Mouse (Mus musculus): ENCODE data around the gene Plch2. TPM values are rescaled to one million over a fixed set of nuclear protein-coding genes. Genes with fewer than 3 reads are reported as not detected.

Plch2 gene
- total RNA-seq, 2 experiments from 2014 or later: 0.17 TPM; not detected in 1

DNA sequence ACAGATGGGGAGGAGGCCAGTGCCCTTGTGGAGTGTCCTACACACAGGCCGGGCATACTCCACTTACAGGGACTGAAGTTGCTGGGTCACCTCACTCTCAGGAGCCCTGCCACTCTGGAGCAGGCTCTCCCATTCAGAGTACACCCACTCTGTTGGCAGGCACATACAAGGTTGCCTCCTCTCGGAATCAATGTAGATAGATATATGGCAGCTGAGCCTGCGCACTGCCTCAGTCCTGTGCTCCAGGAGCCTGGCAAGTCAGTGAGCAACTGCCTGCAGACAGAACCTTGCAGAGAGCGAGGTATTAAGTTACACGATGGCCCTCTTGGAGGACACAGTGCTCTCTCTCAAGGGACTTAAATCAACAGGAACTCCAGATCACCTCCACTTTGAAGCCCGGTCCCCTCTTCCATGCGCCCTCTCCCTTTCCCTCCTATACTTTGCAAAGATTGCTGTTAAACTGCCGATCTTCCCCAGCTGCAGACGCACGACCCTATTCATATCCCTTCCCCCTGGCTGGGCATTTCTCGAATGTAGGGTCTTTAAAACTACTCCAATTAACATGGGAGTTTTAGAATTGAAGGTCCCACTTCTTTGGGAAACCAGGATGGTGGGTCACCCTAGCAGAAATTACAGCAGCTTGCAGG lies 93.3 kb downstream of the Plch2 start:
- no peak for DNase-seq
- intact Hi-C loops (cut with DNase I): no loop called here

DNA sequence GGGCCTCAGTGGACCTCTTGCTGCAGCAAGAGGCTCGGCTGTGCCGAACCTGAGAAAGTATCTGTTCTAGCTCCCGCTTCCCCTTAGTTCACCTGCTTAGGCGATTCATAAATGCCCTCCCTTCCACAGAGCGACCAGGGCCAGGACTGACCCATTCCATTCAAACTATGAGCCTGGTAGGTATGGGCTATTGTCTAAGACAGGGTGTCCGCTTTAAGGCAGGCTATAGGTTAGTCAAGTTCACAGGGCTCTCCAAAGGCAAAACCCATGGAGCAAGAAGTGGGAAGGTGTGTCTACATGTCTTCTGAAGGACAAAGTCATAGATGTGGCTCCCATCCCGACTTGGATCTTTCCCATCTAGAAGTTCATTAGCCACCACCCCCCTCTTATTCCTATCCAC lies 93.9 kb downstream of the Plch2 start:
- intact Hi-C loops (cut with DNase I): no loop called here
- no peak for DNase-seq

DNA sequence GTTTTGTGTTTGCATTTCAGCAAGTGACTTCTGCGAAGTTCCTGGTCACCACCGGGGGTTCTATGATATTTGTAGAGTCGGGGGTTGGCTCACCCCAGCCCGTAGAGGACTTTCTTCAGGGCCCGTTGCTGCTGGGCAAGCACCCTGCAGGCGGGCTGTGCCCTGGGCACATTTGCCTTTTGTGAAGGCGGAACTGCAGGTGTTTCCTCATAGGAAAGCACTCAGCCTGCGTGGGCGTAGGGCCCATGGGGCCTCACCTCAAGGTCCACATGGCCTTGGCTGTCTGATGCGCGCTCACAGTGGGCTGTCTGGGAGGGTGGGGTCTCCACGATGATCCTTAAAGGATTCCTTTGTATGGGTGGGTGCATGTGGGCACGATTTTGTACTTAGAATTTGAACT lies 94.7 kb downstream of the Plch2 start:
- DNase-seq: no peak
- intact Hi-C loops (cut with DNase I): no loop called here

DNA sequence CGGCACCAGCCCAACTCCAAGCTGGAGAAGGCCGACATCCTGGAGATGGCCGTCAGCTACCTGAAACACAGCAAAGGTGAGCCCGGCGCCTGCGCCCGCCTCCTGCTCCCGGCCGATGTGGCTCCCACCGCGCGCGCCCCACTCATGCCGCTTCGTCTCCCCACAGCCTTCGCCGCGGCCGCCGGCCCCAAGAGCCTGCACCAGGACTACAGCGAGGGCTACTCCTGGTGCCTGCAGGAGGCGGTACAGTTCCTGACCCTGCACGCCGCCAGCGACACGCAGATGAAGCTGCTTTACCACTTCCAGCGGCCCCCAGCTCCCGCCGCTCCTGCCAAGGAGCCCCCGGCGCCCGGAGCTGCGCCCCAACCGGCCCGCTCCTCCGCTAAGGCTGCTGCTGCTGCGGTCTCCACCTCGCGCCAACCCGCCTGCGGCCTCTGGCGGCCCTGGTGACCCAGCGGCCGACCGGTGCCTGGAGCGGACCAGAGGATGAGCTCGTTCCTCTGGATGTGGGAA lies 95.3 kb downstream of the Plch2 start:
- DNase-seq: peak; percentile 46 to 55
- intact Hi-C loops (cut with DNase I): no loop called here

DNA sequence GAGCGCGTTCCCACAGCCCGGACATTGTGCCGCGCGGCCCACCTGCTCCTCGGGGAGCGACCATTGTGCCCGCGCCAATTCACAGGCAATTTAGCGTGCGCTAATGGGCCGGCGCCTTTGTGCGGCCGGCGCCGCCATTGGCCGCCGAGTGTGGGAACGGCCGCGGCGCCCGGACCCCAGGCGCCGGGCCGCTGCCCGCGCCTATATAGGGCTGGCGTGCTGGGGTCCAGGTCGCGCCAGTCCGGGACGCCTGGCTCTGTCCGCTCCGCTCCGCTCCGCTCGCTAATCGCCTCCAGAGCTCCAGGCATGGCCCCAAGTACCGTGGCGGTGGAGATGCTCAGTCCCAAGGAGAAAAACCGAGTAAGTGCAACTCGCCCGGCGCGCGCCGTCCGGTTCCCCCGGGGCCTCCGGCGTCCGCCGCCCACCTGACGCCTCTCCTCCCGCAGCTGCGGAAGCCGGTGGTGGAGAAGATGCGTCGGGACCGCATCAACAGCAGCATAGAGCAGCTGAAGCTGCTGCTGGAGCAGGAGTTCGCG lies 95.8 kb downstream of the Plch2 start, which contains the start of gene Hes5:
TSS of gene Hes5 (plus strand) at position 234 of the 536 bp plus-strand sequence.
- intact Hi-C loops (cut with DNase I): no loop called here
- no peak for DNase-seq

DNA sequence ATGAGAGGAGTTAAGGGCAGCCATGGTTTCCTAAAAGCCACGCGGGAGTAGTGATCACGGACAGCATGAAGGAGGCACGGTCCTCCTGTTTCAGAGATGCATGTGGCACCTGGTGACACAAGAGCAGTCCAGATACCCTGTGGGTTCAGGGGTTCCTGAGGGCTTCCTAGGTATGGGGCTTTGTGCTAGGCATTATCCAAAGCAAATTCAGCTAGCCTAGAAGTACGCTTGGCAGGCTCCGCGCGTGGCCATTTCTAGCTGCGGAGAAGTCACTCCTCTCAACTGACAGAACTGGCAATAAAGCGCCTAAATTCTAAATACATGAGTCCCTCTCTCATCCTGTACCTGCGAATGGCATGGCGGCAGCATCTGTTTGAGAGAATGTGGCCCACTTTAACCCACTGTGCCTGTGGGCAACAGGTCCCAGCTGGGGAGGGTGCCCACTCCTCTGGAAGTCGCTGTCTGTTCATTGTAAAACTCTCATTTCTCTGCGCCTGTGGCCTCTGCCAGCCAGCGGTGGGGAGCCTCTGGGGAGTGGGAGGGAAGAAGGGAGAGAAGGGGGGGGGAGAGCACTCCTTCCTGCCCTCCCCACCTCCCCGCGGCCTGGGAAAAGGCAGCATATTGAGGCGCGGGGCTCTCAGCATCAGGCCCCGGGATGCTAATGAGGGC lies 96.4 kb downstream of the Plch2 start:
- intact Hi-C loops (cut with DNase I): no loop called here
- no peak for DNase-seq

DNA sequence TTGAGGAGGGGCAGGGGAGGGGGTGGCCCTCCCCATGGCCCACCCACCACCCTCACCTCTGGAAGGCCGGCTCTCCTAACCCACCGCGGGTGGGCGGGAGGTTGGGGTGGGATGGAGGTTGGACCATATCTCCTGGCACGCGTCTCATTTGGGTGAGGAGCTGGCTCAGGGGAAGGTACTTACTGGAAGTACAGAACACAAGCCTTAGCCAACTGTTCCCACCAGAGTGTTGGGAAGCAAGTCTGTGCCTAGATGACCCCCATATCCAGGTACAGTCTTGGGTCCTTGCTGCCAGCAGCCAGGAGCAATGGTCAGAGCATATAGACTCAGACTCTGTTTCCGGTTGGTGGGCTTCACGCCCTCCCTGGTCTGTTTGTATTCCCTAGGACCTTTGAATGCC lies 98.0 kb downstream of the Plch2 start:
- DNase-seq: no peak
- intact Hi-C loops (cut with DNase I): no loop called here

DNA sequence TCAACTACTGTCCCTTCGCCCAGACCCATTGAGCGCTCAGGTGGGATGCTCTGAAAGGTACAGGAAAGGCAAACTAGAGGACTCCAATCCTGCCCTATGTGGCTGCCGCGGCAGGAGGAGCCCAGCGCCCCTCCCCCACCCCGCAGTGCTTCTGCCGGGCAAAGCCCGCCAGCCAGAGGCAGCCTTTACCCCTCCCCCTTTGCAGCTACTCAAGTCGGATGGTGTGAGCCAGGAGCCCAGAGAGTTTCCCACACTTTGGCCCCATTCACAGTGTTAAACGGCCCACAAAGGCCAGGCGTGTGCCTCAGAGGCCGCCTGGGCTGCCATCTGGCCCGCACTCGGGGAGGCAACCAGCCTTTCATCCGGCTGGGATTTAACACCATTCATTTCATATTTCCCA lies 98.4 kb downstream of the Plch2 start:
- no peak for DNase-seq
- intact Hi-C loops (cut with DNase I): no loop called here

DNA sequence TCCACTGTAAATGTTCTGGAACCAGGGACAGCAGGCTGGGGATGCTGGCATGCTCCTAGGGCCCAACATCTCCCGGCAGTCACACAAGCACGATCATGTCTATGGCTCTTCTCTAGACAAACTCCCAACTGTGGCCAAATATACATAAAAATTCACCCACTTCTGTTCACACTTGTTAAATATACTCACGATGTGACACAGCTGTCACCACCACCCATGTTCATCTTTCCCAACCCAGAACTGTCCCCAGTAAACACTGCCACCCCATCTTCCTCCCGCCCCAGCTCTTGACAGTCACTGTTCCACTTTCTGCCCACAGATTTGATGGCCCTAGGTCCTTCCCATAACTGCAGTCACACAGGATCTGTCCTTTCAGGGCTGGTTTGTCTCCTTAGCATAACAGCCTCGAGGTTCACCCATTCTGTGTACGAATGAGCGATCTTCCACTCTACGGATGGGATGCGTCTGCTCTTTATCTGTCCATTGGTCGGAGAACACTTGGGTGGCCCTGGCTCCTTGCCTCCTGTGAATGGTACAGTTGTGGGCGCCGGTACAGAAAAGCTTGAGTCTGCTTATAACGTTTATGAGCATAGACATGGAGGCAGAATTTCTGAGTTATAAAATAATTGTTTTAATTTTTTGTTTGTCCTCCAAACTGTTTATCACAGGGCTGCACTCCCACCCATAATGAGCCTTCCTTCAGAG lies 99.1 kb downstream of the Plch2 start:
- intact Hi-C loops (cut with DNase I): no loop called here
- DNase-seq: no peak

DNA sequence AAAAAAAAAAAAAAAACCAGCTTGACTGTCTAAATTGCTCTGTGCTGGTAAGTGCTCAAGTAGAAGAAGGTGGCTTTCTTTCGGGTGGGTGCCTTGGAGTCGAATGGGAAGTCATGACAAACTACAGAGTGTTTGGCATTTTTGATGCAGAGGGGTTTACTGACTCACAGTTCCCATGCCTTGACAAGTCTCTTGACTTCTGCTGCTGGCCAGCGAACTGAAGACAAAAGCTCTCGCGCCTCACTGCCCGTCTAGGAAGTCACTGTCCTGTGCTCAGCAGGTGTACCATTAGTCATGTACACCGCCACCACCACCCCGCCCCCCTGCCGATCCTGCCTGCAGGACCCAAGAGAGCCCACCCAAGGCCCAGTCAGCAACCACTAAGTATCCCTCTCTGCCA lies 100.0 kb downstream of the Plch2 start:
- intact Hi-C loops (cut with DNase I): no loop called here
- no peak for DNase-seq

DNA sequence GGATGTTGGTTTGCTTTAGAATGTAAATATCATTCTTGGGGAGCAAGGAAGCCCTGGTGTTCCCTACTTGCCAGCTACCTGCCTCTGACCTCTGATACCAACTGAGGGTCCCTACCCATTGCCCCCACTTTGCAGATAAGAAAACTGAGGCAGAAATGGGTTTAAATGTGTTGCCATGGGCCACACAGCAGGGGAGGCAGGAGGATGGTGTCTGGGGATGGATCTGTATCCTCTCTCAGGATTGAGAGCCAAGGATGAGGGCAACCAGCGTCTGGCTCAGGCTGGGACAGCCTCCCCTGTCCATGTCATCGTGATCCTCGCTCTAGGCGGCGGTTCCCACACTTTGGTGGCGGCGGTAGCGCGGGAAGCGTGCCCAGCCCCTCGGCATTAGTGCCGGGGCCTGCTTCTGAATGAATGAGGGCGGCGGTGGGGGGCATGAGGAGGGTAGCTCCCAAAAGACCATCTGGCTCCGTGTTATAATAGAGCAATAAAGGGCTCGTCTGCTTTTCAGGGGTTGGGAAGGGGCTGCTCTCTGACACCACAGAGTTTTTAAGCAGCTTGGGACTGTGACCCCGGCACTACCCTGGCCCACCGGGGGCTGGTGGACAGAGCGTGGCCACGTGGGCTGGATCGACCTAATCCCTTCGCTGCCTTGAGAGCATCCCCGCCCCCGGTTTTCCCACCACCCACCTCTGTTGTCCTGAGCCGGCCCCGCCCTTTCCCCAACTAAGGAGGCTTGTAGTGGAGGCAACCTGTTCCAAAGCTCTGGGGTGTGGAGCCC lies 103.9 kb downstream of the Plch2 start:
- intact Hi-C loops (cut with DNase I): no loop called here
- no peak for DNase-seq

DNA sequence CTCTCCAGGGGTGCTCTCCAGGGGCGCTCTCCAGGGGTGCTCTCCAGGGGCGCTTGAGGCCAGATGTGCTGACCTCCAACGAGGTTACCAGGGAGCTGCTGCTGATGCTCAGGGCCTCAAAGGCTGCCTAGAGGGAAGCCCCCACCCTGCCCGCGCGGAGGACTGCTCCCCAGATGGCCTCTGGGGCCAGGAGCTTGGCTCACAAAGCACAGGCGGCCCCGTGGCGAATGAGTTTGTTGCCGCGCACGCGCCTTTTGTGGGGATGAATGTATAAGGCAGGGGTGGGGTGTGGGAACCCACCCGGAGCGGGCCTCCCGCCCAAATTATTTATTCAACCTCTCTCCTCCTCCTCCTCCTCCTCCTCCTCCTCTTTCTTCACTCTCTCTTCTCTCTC lies 107.0 kb downstream of the Plch2 start:
- no peak for DNase-seq
- intact Hi-C loops (cut with DNase I): loop anchor here (5.0 kb wide), 1 partner anchor 48 kb away; no protein-coding TSS in a partner anchor

DNA sequence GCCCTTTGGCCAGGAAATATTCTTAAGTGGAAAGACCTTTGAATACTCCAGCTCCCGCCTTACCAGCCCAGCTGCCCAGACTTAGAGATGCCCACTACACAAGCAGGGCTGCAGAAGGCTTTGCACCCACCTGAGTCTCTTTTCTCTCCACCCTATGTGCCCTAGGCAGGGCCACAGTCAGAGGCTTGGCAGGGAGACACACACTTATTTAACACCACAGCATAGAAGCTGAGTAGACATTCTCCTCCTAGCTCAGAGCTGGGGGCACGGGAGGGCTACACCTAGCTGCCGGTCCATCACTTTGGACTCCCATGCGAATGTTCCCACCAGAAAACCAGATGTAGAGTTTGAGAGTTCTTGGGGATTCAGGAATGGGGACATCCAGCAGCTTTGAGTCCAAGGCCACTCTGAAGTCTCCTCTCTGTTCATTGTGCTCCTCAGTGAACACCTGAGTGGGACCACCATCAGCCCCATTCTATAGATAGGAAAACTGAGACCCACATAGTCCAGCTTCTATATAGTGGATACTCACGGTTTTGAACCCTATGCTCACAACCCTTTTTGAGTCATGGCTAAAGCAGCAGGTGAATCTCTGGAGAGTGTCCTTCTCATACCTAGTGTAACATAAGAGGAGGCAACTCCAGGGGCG lies 107.5 kb downstream of the Plch2 start:
- intact Hi-C loops (cut with DNase I): loop anchor here (5.0 kb wide), 1 partner anchor 48 kb away; no protein-coding TSS in a partner anchor

DNA sequence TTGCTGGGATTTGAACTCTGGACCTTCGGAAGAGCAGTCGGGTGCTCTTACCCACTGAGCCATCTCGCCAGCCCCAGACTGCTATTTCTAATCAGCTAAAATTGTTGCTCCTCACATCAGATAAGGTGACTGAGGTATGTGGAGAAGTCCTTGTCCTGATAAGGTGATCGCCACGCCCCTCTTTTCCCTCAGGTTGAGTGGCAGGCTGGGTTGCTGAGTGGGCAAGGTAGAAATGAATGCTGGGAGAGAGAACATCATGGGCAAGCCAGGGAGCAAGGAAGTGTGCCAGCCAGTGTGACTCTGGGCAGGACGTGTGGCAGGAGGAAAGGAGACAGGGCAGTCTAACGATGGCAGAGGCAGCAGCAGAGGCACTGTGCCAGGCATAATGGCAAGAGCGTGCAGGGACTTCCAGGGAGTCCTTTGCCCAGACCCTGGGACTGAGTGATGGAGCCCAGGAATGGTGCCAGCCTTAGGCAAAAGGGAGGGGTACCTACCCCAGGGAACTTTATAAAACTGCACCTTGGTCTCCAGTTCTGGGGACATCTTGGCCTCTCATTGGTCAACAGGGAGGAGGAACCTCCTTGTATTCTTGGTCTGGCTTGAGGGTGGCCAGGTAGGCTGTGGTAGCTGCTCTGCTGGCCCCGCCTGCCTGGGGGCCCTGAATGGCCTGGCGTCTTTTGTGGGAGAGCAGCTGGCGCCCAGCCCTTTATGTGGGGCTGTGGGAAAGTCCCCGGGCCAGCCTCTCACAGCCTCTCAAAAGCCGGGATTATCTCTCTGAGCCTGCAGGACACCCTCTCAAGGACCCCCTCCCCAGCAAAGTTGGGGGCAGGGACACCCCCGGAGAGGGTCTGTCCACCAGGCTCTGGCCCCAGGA lies 108.3 kb downstream of the Plch2 start:
- intact Hi-C loops (cut with DNase I): loop anchor here (5.0 kb wide), 1 partner anchor 49 kb away; no protein-coding TSS in a partner anchor
- DNase-seq: no peak

More for the DNA sequence above, 107.5 kb downstream of the Plch2 start:
- no peak for DNase-seq

DNA sequence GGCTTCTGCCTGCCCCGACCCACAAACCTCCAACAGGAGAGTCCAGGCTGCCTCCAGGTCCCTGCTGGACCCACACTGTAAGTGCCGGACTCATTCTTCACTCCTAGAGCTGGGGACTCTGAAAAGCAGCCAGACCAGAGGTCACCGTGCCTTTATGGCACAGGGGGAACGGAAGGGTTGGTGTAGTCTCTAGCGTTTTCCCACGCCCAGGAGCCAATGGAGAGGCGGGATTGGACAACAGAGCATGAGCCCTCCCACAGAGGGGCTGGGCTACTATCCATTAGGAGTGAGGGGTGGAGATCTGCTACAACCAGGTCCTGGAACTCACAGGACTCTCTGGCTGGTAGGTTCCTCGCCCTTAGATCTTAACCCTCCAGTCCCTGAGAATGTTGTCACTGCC lies 110.3 kb downstream of the Plch2 start:
- intact Hi-C loops (cut with DNase I): loop anchor here (5.0 kb wide), 1 partner anchor 51 kb away; no protein-coding TSS in a partner anchor
- DNase-seq: peak; percentile 56 to 70

DNA sequence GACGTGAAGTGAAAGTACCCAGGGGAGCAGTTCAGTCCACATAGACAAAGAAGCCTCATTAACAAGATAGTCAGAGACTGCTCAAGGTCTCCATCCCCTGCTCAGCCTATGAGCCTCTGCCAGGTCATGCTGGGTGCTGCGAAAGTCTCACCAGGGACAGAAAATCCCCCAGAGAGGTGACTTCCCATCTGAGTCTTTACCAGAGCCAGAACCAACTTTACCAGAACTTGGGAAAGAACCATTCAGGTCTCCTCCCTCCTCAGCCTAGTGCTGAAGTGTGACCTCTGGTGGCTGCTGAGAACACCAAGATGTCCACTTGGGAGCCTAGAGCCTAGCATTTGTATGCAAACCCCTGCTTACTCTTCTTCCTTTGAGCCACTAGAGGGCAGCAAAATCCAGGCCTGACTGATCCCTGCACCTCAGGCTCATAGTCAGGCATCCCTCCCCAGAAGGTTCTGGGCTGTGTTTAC lies 112.4 kb downstream of the Plch2 start:
- DNase-seq: peak; percentile 72 to 81
- intact Hi-C loops (cut with DNase I): loop anchor here (1.0 to 5.0 kb wide), 3 partner anchors 43 to 121 kb away; no protein-coding TSS in a partner anchor

DNA sequence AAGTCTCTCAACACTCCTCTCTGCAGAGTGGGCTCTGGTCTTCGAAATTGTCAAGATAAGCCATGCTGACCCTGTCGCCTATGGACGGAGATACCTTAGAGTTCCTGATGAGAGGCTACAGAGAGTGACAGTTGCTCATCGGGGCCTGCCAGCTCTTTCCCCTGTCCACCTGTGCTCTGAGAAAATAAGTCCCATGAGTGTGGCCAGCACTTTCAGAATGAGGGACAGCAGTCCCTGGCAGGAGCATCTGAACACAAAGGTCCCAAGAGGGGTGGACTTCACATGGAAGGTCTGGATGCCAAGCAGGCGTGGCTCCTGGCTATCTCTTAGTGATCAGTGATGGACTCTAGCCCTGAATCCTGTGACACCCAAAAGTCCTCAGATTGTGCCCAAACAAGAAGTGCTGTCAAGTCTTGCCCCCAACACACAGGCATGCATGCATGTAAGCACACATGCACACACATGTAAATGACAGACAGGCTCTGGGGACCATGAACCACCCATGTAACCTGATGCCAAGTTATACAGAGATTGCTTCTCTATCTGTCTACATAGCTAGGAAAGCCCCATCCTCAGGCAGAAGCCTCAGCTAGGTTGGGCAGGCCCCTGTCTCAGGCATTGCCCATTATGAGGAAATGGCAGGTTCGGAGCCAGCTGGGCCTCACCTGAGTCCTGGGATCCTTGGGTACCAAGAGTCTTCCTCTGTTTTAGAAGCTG lies 113.1 kb downstream of the Plch2 start:
- no peak for DNase-seq
- intact Hi-C loops (cut with DNase I): loop anchor here (1.0 to 5.0 kb wide), 3 partner anchors 44 to 122 kb away; no protein-coding TSS in a partner anchor

Measured in heart, postnatal 14 days (tissue).